Mouse (Mus musculus): ENCODE measurements at regions not wholly inside any gene's neighbourhood (a gene's known extent, or its start where the extent isn't known, plus 50 kb on each side); places are given as distances from the start of the nearest gene placed in this dataset.

DNA sequence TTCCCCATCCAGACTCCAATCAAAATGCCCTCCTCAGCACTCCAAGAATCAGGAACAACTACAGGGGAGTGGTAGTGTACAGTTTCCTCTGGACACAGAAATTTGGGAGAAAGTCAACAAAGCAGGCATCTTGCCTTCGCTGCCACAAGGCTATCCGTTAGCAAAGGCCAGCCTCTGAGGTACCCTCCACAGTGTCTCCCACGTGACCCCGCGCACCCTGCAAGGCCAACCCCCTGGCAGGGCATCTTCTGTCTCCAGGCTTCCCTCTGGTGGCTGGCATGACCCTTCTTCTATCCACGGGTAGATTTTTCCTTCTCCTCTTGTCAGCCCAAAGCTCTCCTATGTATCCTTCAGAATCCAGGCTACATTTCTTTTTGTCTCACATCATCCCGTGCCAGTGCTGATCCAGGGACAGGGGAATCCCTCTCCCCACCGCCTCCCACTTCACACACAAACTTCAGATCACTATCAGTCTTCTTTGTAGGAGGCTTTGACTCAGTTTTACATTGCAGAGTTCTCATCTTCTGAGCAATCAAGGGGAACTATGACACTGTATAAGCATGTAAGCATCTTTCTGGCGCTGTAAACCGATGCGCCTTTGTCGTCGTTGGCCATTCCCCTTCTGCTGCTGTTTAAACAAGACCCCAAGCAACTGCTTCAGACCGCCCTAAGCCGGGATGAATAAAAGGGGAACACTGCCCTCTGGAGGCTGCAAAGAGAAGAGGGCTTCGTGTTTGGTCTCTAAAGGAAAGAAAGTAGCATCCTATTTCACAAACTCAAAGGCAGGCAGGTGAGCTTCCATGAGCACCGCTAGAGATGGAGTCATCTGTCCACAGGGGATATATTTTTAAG is 226.8 kb upstream of the Stac start:
- no peak overlapping the region for H3K27ac ChIP-seq (ENCODE audit: insufficient read depth, low read length)
- no peak overlapping the region for H3K4me3 ChIP-seq (ENCODE audit: insufficient read depth, low read length)
- no peak for TF ChIP-seq POLR2A (IDR thresholded peaks at IDR 0.05; ENCODE audit: extremely low read depth, insufficient read depth, low read length)
- peak; percentile 81 for TF ChIP-seq CTCF (IDR thresholded peaks at IDR 0.05; ENCODE audit: extremely low read depth, insufficient read depth, low read length)

GRCm38 (mm10) chr9:111908806-111909205 is 218.7 kb upstream of the Stac start:
- Histone ChIP-seq H3K27ac (ENCODE audit: insufficient read depth, low read length) (no peak overlapping the region), H3K4me3 (ENCODE audit: insufficient read depth, low read length) (no peak overlapping the region), H3K4me1 (ENCODE audit: control insufficient read depth, insufficient read depth, low read length) (no peaks in the 10 kb centered on the region)
- no peak for TF ChIP-seq POLR2A (IDR thresholded peaks at IDR 0.05; ENCODE audit: extremely low read depth, insufficient read depth, low read length)
- no peak for TF ChIP-seq CTCF (IDR thresholded peaks at IDR 0.05; ENCODE audit: extremely low read depth, insufficient read depth, low read length)

More for the DNA sequence above, 226.8 kb upstream of the Stac start:
- peaks cover 1% of the 10 kb centered on the region; the same call in 1 of the 2 replicates for H3K4me1 ChIP-seq (ENCODE audit: control insufficient read depth, insufficient read depth, low read length)

- TF ChIP-seq CTCF (IDR thresholded peaks at IDR 0.05; ENCODE audit: extremely low read depth, insufficient read depth, low read length), result no peak
- no peak for TF ChIP-seq POLR2A (IDR thresholded peaks at IDR 0.05; ENCODE audit: extremely low read depth, insufficient read depth, low read length)
- H3K4me3 ChIP-seq (ENCODE audit: insufficient read depth, low read length), result no peak overlapping the region
- no peaks in the 10 kb centered on the region for H3K4me1 ChIP-seq (ENCODE audit: control insufficient read depth, insufficient read depth, low read length)
- no peak overlapping the region for H3K27ac ChIP-seq (ENCODE audit: insufficient read depth, low read length)
Observed at GRCm38 (mm10) chr9:111900196-111900595, 210.0 kb upstream of the Stac start.

GRCm38 (mm10) chr9:111897626-111898025 is 207.5 kb upstream of the Stac start:
- no peak overlapping the region for H3K4me3 ChIP-seq (ENCODE audit: insufficient read depth, low read length)
- H3K4me1 ChIP-seq (ENCODE audit: control insufficient read depth, insufficient read depth, low read length), result no peaks in the 10 kb centered on the region
- TF ChIP-seq POLR2A (IDR thresholded peaks at IDR 0.05; ENCODE audit: extremely low read depth, insufficient read depth, low read length) (no peak), CTCF (IDR thresholded peaks at IDR 0.05; ENCODE audit: extremely low read depth, insufficient read depth, low read length) (no peak)
- H3K27ac ChIP-seq (ENCODE audit: insufficient read depth, low read length), result no peak overlapping the region

GRCm38 (mm10) chr9:111879710-111880109 is 189.6 kb upstream of the Stac start:
- Histone ChIP-seq H3K4me3 (ENCODE audit: insufficient read depth, low read length) (no peak overlapping the region), H3K4me1 (ENCODE audit: control insufficient read depth, insufficient read depth, low read length) (no peaks in the 10 kb centered on the region), H3K27ac (ENCODE audit: insufficient read depth, low read length) (no peak overlapping the region)
- TF ChIP-seq CTCF (IDR thresholded peaks at IDR 0.05; ENCODE audit: extremely low read depth, insufficient read depth, low read length) (no peak), POLR2A (IDR thresholded peaks at IDR 0.05; ENCODE audit: extremely low read depth, insufficient read depth, low read length) (no peak)

- no peak for TF ChIP-seq POLR2A (IDR thresholded peaks at IDR 0.05; ENCODE audit: extremely low read depth, insufficient read depth, low read length)
- TF ChIP-seq CTCF (IDR thresholded peaks at IDR 0.05; ENCODE audit: extremely low read depth, insufficient read depth, low read length), result no peak
- H3K4me1 ChIP-seq (ENCODE audit: control insufficient read depth, insufficient read depth, low read length), result no peaks in the 10 kb centered on the region
- no peak overlapping the region for H3K27ac ChIP-seq (ENCODE audit: insufficient read depth, low read length)
- H3K4me3 ChIP-seq (ENCODE audit: insufficient read depth, low read length), result no peak overlapping the region
Observed at GRCm38 (mm10) chr9:111876846-111877245, 186.7 kb upstream of the Stac start.

DNA sequence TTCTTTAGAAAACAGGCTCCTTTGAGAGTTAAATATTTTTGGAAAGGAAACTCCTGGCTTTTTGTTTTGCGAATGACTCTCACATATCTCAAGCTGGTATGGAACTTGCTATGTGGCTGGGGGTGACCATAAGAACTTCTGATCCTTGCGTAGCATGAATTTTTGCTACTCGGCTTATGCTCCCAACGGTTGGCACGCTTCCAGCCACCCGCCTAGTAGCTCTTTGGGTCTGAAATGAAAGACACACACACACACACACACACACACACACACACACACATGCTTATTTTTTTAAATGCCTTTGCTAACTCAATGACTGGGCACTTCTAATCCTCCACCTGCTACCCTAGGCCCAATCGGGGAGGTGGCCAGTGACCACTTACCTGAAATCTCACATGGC is 180.3 kb upstream of the Stac start:
- TF ChIP-seq POLR2A (IDR thresholded peaks at IDR 0.05; ENCODE audit: extremely low read depth, insufficient read depth, low read length) (no peak), CTCF (IDR thresholded peaks at IDR 0.05; ENCODE audit: extremely low read depth, insufficient read depth, low read length) (no peak)
- H3K27ac ChIP-seq (ENCODE audit: insufficient read depth, low read length), result no peak overlapping the region
- H3K4me1 ChIP-seq (ENCODE audit: control insufficient read depth, insufficient read depth, low read length), result peaks cover 5% of the 10 kb centered on the region; the same call in 1 of the 2 replicates
- H3K4me3 ChIP-seq (ENCODE audit: insufficient read depth, low read length), result no peak overlapping the region

DNA sequence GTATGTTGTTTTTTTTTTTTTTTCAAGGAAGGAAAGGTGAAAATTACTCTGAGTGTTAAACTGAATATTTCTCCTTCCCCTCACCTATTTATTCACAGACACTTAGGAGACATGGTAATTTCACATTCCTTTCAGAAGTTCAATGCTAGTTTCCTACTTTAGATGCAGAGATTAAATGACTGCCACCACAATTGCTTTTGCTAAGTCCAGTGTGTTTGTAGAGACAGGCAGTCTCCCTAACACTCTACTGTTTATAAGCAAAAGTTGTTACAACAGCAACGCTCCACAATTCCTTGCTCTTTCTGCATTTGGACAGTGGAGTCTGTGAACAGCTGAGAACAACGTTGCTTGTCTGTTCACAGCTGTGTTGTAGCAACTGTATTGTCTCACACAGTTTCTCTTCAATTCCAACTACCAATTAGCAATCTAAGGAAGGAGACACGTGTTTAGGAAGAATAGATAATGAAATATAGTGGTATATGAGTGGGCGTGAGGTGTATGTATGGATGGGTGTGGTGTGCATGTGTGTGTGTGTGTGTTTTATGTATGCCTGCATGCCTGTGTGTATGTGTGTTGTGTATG is 179.7 kb upstream of the Stac start:
- Histone ChIP-seq H3K27ac (ENCODE audit: insufficient read depth, low read length) (no peak overlapping the region), H3K4me1 (ENCODE audit: control insufficient read depth, insufficient read depth, low read length) (peaks cover 5% of the 10 kb centered on the region; the same call in 1 of the 2 replicates)

DNA sequence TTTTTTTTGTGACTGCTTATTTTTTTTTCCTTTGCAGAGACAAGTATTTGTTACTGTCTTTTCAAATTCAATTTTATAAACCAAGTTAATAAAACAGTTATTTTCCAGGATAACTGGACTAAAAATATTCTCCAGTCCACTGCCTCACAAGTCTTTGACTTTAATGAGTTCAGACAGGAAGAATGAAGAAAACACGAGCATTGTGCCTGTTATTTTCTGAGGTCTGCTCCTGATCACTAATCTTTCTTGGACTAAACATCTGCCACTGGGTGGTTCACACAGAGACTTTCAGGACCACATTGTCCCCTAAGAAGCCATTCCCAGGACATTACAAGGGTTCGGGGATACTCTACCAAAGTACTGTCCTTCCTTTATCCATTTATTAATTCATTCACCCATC is 167.9 kb upstream of the Stac start:
- Histone ChIP-seq H3K4me1 (ENCODE audit: control insufficient read depth, insufficient read depth, low read length) (no peaks in the 10 kb centered on the region), H3K4me3 (ENCODE audit: insufficient read depth, low read length) (no peak overlapping the region), H3K27ac (ENCODE audit: insufficient read depth, low read length) (no peak overlapping the region)
- TF ChIP-seq POLR2A (IDR thresholded peaks at IDR 0.05; ENCODE audit: extremely low read depth, insufficient read depth, low read length) (no peak), CTCF (IDR thresholded peaks at IDR 0.05; ENCODE audit: extremely low read depth, insufficient read depth, low read length) (no peak)

More for the DNA sequence above, 179.7 kb upstream of the Stac start:
- H3K4me3 ChIP-seq (ENCODE audit: insufficient read depth, low read length), result no peak overlapping the region
- TF ChIP-seq CTCF (IDR thresholded peaks at IDR 0.05; ENCODE audit: extremely low read depth, insufficient read depth, low read length) (no peak), POLR2A (IDR thresholded peaks at IDR 0.05; ENCODE audit: extremely low read depth, insufficient read depth, low read length) (no peak)

DNA sequence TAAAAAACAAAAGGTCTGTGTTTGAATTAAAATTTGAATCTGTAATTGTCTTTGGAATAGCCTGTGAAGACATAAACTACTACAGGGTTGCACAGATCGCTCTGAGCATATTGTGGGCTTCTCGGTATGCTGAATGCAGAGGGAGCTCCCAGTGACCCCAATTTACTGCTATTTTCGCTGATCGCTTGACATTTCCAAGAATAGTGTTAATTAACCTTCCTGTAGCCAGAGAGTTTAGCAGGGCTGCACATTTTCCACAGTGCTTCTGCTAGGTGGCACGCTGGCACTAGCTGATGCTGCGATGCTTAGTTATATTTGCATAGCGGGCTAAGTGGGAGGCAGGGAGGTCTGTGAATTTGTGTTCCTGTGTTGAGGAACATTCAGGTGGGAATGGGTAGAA is 164.8 kb upstream of the Stac start:
- Histone ChIP-seq H3K4me3 (ENCODE audit: insufficient read depth, low read length) (no peak overlapping the region), H3K27ac (ENCODE audit: insufficient read depth, low read length) (no peak overlapping the region), H3K4me1 (ENCODE audit: control insufficient read depth, insufficient read depth, low read length) (no peaks in the 10 kb centered on the region)
- no peak for TF ChIP-seq CTCF (IDR thresholded peaks at IDR 0.05; ENCODE audit: extremely low read depth, insufficient read depth, low read length)
- no peak for TF ChIP-seq POLR2A (IDR thresholded peaks at IDR 0.05; ENCODE audit: extremely low read depth, insufficient read depth, low read length)
